Mouse (Mus musculus): ENCODE results near the gene Timp2. TPM values are rescaled to one million over a fixed set of nuclear protein-coding genes. Genes with fewer than 3 reads are reported as not detected.

Timp2 gene
- polyA plus RNA-seq, 1 experiment from 2014 or later = 49.4 TPM

DNA sequence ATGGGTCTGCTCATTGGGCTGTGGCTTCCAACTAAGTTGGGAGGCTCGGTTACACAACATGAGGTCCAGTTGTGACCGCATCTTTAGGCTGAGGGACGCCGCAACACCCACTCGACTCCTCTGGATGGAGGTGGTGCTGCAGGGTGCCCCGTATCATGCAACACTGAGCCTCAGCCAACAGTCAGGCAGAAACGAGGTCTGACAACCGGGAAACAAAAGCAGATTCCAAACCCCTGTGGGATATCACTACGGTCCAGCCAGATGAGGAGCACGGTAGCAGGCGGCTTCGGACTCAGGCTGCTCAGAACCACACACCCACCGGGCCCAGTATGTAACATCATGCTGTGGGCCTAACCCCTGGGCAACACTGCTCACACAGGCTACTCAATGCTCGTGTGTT, 25.2 kb downstream of the Timp2 start:
- no peaks in the 10 kb centered on the region for H3K27me3 ChIP-seq
- 0 out of 2 replicates have a peak, but pooled peaks cover 12% of the 10 kb centered on the region for H3K36me3 ChIP-seq
- H3K4me2 ChIP-seq (replicated peaks) = no peak overlapping the region
- 0 out of 2 replicates have a peak, but pooled peaks cover 7% of the 10 kb centered on the region for H3K9me3 ChIP-seq
- ATAC-seq (ENCODE audit: low FRiP score, low read depth) = no peak
- no peak overlapping the region for H3K27ac ChIP-seq (replicated peaks)
- no peak overlapping the region for H3K4me3 ChIP-seq
- H3K9ac ChIP-seq (replicated peaks) = no peak overlapping the region
- 93% methylated on average over 14 of the region's 14 CpGs for WGBS
- peaks cover 11% of the 10 kb centered on the region for H3K4me1 ChIP-seq

DNA sequence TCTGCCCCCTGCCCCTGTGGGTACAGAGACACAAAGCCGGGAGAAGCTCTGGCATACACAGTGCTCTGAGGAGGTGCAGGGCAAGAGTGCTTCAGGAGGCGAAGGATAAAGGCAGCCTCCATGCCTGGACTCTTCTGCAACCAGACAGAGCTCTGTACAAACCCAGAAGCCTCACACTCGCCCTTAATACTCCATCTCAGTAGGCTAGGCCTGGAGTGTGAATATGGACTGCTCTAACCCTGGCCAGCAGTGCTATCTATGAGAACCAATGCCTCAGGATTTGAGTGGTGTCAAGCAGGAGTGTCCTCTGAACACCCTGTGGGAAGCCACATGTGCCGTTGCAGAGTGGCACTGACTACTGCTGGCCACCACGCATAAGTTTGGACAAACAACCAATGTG, 26.6 kb downstream of the Timp2 start:
- Histone ChIP-seq H3K27me3 (no peaks in the 10 kb centered on the region), H3K36me3 (0 out of 2 replicates have a peak, but pooled peaks cover 12% of the 10 kb centered on the region), H3K9me3 (0 out of 2 replicates have a peak, but pooled peaks cover 7% of the 10 kb centered on the region), H3K9ac (replicated peaks) (no peak overlapping the region), H3K4me1 (peaks cover 11% of the 10 kb centered on the region), H3K27ac (replicated peaks) (no peak overlapping the region), H3K4me3 (no peak overlapping the region), H3K4me2 (replicated peaks) (no peak overlapping the region)
- 91% methylated on average over 5 of the region's 5 CpGs for WGBS
- ATAC-seq (ENCODE audit: low FRiP score, low read depth) = no peak

DNA sequence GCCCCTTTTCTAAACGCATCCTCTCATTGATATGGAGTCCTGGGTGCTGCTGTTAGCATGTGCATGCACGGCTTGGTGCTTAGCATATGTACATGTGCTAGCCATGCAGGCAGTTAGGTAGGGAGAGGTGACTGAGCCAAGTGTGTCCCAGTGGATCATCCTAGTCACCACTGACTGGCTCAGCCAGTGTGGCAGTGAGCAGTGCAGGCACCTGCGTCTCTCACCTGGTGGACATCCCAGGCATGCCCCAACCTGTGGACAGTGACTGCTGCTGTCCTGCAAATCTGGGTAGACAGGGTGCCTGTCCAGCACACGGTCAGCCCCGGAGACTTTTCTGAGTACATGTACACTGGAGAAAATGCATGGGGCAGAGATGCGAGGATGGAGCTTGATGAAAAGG, 27.0 kb downstream of the Timp2 start:
- no peak overlapping the region for H3K27ac ChIP-seq (replicated peaks)
- ATAC-seq (ENCODE audit: low FRiP score, low read depth) = no peak

DNA sequence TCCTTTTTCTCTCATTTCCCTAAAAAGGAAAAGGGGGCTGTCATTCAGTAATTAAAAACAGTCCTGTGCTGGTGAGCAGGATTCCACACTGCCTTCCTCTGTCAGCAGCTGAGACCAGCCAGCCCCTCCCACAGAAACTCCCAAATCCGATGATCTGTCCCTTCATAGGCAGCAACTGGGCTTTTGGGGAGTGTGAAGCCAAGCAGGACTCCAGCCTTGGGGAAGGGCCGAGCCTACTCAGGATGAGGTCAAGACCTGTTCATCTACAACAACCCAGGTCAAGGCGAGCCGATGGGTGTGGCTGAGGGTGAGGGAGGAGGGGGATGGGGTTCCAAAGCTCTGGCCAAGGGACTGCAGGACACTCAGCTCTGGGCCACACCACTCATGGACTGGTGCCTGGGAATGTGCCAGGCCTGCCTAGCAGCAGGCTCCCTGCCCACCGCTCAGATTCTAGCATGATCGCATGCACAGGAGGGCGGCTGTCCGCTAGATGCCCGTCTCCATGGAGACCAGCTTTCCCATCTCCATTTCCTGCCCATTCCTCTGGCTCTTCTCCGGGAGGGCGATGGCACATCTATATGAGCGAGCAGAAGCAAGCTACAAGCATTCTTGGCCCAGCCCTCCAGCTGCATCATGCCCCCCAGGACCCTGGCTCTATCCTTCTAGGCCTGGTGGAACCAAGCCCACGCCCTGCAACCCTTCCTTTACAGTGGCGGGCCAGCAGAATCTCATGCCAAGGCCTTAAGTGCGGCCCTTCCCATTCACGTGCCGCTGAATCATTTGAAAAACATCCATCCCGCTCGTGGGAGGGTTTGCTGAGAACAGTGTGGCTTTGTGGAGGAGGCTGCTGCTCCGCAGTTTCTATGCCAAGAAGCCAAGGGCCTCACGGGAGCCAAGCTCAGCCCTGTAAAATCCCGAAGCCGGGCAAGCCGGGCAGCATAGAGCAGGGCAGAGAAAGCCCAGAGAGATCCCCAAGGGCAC, 28.3 kb downstream of the Timp2 start:
- H3K27me3 ChIP-seq = no peaks in the 10 kb centered on the region
- 76% methylated on average over 24 of the region's 24 CpGs for WGBS
- no peak for ATAC-seq (ENCODE audit: low FRiP score, low read depth)
- H3K27ac ChIP-seq (replicated peaks) = no peak overlapping the region; the same call in 1 of the 2 replicates
- 0 out of 2 replicates have a peak, but pooled peaks cover 3% of the 10 kb centered on the region for H3K36me3 ChIP-seq
- H3K4me3 ChIP-seq = no peak overlapping the region
- H3K4me2 ChIP-seq (replicated peaks) = no peak overlapping the region
- no peak overlapping the region for H3K9ac ChIP-seq (replicated peaks)
- H3K4me1 ChIP-seq = peaks cover 17% of the 10 kb centered on the region
- H3K9me3 ChIP-seq = 0 out of 2 replicates have a peak, but pooled peaks cover 7% of the 10 kb centered on the region

More for the DNA sequence above, 27.0 kb downstream of the Timp2 start:
- Histone ChIP-seq H3K9ac (replicated peaks) (no peak overlapping the region), H3K27me3 (no peaks in the 10 kb centered on the region), H3K4me1 (peaks cover 11% of the 10 kb centered on the region), H3K4me3 (no peak overlapping the region), H3K9me3 (0 out of 2 replicates have a peak, but pooled peaks cover 7% of the 10 kb centered on the region), H3K4me2 (replicated peaks) (no peak overlapping the region), H3K36me3 (0 out of 2 replicates have a peak, but pooled peaks cover 8% of the 10 kb centered on the region)
- 96% methylated on average over 6 of the region's 6 CpGs for WGBS

DNA sequence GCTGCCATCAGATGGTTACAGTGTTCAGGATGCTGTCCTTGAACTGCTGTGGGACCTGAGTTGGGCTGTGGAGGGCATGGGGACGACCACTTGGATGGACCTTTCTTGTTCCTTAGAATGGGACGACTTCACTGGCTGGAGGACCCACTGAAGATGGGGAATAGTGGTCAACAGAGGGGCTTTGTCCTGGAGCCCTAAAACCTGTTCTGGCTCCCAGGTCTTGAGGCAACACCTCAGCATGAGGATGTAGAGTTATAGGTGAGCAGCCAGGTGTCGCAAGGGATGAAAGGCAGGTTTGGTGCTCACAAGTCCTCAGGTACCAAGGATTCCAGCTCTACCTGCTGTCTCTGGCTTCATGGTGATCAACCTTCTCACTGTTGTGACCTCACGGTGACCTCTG, 29.0 kb downstream of the Timp2 start:
- 95% methylated on average over 4 of the region's 4 CpGs for WGBS
- Histone ChIP-seq H3K27ac (replicated peaks) (no peak overlapping the region), H3K4me2 (replicated peaks) (no peak overlapping the region), H3K36me3 (no peaks in the 10 kb centered on the region), H3K4me1 (peaks cover 21% of the 10 kb centered on the region), H3K27me3 (no peaks in the 10 kb centered on the region), H3K9me3 (0 out of 2 replicates have a peak, but pooled peaks cover 7% of the 10 kb centered on the region), H3K4me3 (no peak overlapping the region), H3K9ac (replicated peaks) (no peak overlapping the region)
- no peak for ATAC-seq (ENCODE audit: low FRiP score, low read depth)

DNA sequence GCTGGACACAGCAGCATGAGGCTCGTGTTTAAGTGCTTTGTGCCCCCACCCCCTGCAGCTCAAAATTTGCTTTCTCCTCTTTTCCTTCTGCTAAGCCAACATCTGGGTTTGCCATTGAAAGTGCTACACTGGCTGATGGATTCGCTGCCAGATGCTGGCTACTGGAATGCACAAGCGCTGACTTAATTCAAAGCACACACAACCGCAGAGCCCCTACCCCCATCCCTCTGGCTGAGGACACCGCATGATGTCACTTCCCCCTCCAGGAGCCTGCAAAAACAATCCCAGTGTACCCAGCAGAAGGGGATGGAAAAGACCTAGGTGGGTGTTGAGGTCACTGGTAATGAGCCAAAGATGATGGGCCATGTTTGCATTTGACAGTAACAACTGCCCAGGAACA, 31.0 kb downstream of the Timp2 start:
- Histone ChIP-seq H3K4me1 (peaks cover 21% of the 10 kb centered on the region), H3K9ac (replicated peaks) (no peak overlapping the region), H3K36me3 (peaks cover 9% of the 10 kb centered on the region; the same call in 1 of the 2 replicates), H3K4me2 (replicated peaks) (no peak overlapping the region), H3K27ac (replicated peaks) (no peak overlapping the region), H3K9me3 (no peaks in the 10 kb centered on the region), H3K4me3 (no peak overlapping the region), H3K27me3 (no peaks in the 10 kb centered on the region)
- ATAC-seq (ENCODE audit: low FRiP score, low read depth) = no peak
- WGBS = 74% methylated on average over 5 of the region's 5 CpGs

DNA sequence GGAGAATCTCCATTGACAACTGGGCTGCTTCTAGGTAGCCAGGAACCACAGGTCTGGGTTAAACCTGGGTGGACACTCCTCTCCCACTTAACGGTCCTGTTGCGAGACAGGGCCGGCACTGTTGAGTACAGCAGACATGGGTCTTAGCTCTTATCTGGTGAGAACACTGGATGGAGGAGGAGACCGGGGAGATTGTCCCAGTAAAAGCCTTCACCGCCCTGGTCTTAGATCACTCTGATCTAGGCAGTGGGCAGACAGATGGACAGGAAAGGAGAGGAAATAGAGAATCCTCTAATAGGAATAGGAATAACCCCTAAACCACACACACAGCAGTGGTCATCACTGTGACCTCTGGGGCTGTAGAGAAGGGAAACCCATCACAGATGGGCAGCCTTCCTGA, 31.6 kb downstream of the Timp2 start:
- Histone ChIP-seq H3K36me3 (peaks cover 14% of the 10 kb centered on the region; the same call in 1 of the 2 replicates), H3K27me3 (no peaks in the 10 kb centered on the region), H3K4me2 (replicated peaks) (no peak overlapping the region), H3K4me1 (peaks cover 21% of the 10 kb centered on the region), H3K9me3 (no peaks in the 10 kb centered on the region), H3K4me3 (no peak overlapping the region), H3K27ac (replicated peaks) (no peak overlapping the region), H3K9ac (replicated peaks) (no peak overlapping the region)
- 97% methylated on average over 5 of the region's 5 CpGs for WGBS
- no peak for ATAC-seq (ENCODE audit: low FRiP score, low read depth)

DNA sequence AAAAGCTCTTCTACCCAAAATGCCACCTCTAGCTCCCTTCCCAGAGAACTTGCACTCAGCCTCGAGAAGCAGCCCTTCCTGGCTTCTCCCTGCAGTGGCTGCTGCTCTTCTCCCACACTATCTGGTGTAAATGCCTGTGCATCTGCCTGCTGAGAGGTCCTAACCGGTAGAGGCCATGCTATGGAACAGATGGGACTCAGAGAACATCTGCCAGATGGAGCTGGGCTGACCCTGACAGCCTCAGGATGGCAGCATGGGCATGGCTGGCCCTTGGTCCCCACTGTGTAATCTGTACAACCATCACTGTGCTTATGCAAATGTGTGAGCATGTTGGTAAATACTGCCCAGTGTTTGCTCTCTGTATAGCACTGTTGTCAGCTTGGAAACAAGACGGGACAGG, 32.9 kb downstream of the Timp2 start:
- peaks cover 23% of the 10 kb centered on the region; the same call in 1 of the 2 replicates for H3K36me3 ChIP-seq
- no peaks in the 10 kb centered on the region for H3K27me3 ChIP-seq
- ATAC-seq (ENCODE audit: low FRiP score, low read depth) = no peak
- H3K9me3 ChIP-seq = no peaks in the 10 kb centered on the region
- peaks cover 18% of the 10 kb centered on the region for H3K4me1 ChIP-seq
- no peak overlapping the region for H3K27ac ChIP-seq (replicated peaks)
- WGBS = 61% methylated on average over 3 of the region's 3 CpGs
- H3K4me3 ChIP-seq = no peak overlapping the region
- no peak overlapping the region for H3K9ac ChIP-seq (replicated peaks)
- H3K4me2 ChIP-seq (replicated peaks) = no peak overlapping the region

DNA sequence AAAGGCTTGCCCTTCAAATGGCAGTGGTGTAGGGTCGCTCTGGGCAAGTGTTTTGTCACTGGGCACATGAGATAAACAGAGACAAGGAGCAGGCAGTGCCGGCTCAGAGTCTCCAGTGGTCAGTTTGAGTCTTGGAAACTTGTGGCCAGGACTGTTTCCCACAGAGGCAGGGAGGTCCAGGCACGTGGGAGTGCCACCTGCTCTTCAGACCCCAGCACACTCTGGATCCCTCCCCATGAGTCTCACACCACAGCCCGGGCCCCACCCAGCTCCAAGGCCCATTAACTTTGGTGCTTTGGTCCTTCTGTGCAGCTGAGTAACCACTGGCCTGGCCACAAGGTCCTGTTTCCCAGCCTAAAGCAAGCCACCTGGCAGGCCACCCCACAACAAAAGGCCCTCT, 33.6 kb downstream of the Timp2 start:
- Histone ChIP-seq H3K27ac (replicated peaks) (no peak overlapping the region), H3K36me3 (peaks cover 23% of the 10 kb centered on the region; the same call in 1 of the 2 replicates), H3K4me2 (replicated peaks) (no peak overlapping the region), H3K9ac (replicated peaks) (no peak overlapping the region), H3K27me3 (no peaks in the 10 kb centered on the region), H3K4me1 (peaks cover 11% of the 10 kb centered on the region), H3K4me3 (no peak overlapping the region), H3K9me3 (no peaks in the 10 kb centered on the region)
- 84% methylated on average over 4 of the region's 4 CpGs for WGBS
- ATAC-seq (ENCODE audit: low FRiP score, low read depth) = no peak

DNA sequence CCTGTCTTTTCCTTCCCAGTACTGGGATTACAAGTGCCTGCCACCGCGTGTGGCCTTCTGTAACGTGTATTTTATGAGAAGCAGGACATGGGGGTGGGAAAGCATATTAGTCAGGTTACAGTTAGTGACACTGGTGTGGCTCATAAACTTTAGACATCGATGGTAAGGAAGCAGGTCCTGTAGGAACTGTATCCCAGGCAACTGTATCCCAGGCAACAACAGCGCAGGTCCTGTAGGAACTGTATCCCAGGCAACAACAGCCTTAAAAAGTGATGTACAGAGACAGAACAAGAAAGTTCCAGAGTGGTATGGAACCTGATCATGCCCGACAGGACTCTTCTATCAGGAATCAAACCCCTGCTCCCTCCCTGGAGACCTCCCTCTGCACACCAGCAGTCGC, 34.0 kb downstream of the Timp2 start:
- Histone ChIP-seq H3K9me3 (no peaks in the 10 kb centered on the region), H3K36me3 (peaks cover 23% of the 10 kb centered on the region; the same call in 1 of the 2 replicates), H3K9ac (replicated peaks) (no peak overlapping the region), H3K4me1 (peaks cover 10% of the 10 kb centered on the region), H3K4me3 (no peak overlapping the region), H3K4me2 (replicated peaks) (no peak overlapping the region), H3K27me3 (no peaks in the 10 kb centered on the region), H3K27ac (replicated peaks) (no peak overlapping the region)
- ATAC-seq (ENCODE audit: low FRiP score, low read depth) = no peak
- WGBS = 76% methylated on average over 7 of the region's 7 CpGs

DNA sequence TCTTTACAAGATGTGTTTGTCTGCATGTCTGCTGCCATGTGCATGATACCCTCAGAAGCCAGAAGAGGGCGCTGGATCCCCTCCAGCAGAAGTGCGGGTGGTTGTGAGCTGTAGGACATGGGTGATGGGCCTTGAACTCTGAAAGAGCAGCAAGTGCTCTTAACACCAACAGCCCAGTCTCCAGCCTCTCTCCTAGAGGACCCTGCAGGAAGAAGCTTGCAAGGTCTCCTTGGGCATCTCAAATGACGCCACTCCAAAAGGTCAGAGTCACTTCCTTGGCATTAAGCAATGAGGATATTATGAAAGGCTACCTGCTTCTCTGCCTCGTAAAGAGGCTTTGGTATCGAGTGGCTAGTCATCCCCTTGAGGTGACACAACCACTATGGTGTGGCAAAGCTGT, 36.9 kb downstream of the Timp2 start:
- Histone ChIP-seq H3K27ac (replicated peaks) (no peak overlapping the region), H3K4me1 (peaks cover 10% of the 10 kb centered on the region), H3K36me3 (peaks cover 38% of the 10 kb centered on the region; the same call in 1 of the 2 replicates), H3K9me3 (no peaks in the 10 kb centered on the region), H3K4me2 (replicated peaks) (no peak overlapping the region), H3K27me3 (no peaks in the 10 kb centered on the region), H3K9ac (replicated peaks) (no peak overlapping the region), H3K4me3 (no peak overlapping the region)
- WGBS = 66% methylated on average over 5 of the region's 5 CpGs
- ATAC-seq (ENCODE audit: low FRiP score, low read depth) = no peak

DNA sequence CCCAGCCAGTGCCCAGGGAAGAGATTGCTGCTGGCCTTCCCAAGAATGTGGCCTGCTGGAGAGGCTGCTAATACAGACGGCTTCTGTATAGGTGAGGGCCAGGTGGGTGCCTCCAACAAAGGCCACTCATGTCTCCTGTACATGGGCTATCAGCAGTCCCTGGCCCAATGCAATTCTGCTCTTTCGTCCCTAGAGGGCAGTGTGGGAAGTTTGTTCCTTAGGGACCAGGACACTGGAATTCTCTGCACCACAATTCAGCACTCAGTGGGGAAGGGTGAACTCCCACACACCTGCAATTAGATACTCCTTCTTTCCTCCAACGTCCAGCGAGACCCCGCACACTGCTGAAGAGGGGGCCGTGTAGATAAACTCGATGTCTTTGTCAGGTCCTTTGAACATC, 38.4 kb downstream of the Timp2 start:
- WGBS = 27% methylated on average over 7 of the region's 7 CpGs
- Histone ChIP-seq H3K4me1 (peaks cover 4% of the 10 kb centered on the region), H3K9ac (replicated peaks) (no peak overlapping the region), H3K4me2 (replicated peaks) (no peak overlapping the region), H3K27ac (replicated peaks) (no peak overlapping the region), H3K9me3 (no peaks in the 10 kb centered on the region), H3K27me3 (no peaks in the 10 kb centered on the region), H3K4me3 (no peak overlapping the region), H3K36me3 (peaks cover 38% of the 10 kb centered on the region; the same call in 1 of the 2 replicates)
- ATAC-seq (ENCODE audit: low FRiP score, low read depth) = no peak
